Mouse (Mus musculus): ENCODE measurements around the gene Lix1.

Gene Lix1

DNA sequence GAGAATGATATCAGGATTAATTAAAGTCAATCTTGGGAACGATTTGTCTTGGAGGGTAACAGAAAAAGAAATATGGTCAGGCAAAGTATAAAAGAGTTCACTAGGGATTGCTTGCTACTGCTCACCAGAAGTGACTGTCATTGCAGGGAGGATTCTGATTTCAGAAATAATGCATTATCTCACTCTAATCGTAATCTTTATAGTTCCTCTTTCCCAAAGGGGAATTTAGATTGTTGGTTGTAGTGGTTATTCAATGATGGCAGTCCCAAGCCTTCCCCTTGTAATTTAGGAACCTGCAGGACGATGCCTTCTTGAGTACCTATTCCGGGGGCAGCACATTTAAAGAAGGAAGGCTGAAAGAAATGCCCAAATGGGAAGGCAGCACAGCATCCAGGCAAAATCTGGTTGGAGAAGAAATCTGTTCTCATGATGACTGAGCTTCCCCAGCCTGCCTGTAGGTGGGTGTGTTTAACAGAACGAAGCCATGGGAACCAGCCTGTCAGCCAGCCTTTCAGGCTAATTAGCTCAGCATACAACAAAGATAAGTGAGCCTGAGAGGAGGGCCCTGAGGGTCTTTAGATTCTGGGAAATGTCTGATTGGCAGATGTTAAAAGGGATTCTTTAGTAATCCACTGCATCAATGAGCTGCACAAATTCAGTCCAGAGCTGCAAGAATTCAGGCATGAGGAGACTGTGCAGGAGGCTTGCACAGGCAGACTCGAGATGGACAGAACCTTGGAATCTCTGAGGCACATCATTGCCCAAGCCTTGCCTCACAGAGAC, at the start of gene Lix1:
Gene Lix1, plus strand, starts transcription at position 451 of the 783 bp plus-strand sequence.
- no peak for DNase-seq (ENCODE audit: low spot score)

DNA sequence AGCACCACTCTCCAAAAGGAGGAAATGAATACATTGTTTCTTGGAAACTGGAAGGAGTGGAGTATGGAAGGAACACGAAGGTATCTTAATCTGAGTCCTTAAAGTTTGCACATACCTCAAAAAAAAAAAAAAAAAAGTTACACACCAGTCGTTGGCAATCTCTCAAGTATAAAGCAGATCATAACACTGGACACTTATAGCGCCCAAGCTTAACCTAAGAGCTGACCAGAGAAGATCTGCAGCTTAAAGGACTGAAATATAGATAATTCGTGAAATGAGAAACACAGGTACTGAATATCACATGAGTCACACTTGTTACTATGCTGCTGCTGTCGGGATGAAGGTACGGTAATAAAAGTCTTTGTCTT, 28.9 kb upstream of the Lix1 start:
- DNase-seq (ENCODE audit: low spot score) = no peak

DNA sequence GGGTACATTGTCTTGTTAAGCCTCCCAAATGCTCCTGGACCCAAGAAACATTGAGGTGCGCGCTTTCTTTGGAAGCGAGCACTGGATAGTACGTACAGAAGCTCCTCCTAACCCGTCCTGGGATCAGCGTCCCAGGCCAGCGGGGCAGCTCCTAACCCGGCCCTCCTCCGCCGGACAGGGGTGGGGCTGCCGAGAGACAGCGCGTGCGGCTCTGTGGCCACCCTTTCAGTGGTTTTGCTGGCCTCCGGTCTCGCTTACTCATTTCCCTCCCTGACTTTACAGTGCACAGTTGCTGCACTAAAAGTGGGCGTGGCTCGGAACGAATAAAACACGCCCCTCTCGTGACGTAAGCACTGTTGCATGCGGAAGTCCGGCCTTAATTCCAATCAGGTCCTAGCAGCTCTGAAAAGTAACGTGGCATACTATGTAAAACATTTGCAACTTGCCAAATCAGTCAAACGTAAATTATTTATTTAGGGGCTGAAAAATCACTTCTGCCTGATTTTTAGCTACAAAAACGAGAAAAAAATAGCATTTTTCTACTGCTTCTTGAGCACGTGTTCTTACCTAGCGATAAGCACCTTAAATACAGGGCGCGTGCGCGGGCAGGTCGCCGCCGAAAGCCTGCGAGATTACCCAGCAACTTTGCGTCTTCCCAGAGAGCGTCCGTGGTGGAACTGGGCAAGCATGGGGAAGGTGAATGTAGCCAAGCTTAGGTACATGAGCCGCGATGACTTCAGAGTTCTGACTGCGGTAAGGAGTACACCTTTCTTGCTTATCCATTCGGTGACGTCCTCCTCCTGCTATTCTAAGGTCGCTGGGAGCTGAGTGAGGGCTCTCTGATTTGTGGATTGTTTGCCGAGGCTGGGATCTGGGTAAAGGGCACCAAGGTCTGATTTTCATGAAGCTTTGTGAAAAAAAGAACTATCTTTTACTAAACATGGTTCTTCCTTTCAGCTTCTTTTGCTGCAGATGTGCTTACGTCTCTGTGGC, 28.3 kb upstream of the Lix1 start, which contains the start of gene Riok2:
Gene Riok2, plus strand, starts transcription at position 392 of the 993 bp plus-strand sequence.
- peak; percentile 69 for DNase-seq (ENCODE audit: low spot score)

DNA sequence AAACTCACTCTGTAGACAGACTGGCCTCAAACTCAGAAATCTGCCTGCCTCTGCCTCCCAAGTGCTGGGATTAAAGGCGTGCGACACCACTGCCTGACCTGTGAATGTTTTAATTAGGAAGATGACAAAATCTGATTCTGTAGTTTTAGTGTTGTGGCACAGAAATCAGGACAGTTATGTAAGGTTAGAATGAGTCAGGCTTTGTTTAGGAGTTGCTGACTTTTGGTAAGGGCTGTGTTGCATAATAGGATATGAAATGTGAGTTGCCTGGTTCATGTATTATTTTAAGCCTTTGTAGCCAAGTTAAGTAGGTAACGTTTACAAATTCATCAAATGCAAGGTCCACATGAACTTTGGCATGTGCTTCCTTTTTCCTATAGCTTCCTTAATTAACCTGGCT, 26.9 kb upstream of the Lix1 start:
- DNase-seq (ENCODE audit: low spot score) = no peak

DNA sequence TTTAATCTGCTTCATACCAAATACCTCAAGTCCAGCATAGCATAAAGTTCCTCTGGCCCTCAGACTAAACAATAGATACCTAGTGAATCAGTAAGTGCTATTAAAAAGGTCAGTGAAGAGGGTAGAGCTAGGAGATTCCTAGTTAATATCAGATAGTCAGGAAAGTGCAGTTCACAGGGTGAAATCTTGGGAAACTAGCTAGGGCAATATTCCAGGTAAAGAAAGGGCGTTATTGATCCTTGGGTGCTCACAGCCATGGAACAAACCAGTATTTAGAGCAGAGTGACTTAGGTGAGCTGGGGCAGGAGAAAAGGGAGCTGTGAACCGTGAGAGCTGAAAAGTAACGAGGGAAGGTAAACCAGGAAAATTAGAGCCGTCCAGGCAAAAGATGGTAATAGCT, 18.8 kb upstream of the Lix1 start:
- DNase-seq (ENCODE audit: low spot score) = no peak

DNA sequence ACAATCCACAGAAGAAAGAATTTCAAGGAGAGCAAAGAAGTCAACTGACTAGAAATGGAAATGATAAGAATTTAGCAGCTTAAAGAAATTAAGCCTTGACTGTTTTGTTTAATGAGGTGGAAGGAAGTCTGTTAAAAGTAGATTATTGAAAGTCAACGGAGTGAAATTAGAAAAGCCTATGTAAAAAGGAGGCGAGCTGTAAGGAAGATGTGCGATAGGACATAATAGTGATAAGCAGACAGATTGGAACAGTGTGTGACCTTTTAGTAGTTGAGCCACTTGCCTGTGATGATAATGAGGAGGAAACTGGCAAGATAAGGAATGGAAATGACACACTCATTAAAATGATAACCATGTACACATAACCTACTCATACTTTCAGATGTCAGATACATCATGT, 18.0 kb upstream of the Lix1 start:
- DNase-seq (ENCODE audit: low spot score) = no peak

DNA sequence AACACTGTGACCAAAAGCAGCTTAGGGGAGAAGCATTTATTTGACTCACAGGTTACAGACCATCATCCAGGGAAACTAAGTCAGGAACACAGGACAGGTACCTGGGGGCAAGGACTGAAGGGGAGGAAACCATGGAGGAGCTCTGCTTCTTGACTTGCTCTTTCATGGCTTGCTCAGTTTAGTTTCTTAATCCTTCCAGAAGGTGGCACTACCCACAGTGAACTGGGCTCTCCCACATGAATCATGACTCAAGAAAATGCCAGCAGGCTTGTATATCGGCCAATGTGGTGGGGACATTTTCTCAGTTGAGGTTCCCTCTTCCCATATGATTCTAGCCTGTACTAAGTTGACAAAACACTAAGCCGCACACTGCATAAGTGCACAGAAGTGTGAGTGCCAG, 16.4 kb upstream of the Lix1 start:
- no peak for DNase-seq (ENCODE audit: low spot score)

DNA sequence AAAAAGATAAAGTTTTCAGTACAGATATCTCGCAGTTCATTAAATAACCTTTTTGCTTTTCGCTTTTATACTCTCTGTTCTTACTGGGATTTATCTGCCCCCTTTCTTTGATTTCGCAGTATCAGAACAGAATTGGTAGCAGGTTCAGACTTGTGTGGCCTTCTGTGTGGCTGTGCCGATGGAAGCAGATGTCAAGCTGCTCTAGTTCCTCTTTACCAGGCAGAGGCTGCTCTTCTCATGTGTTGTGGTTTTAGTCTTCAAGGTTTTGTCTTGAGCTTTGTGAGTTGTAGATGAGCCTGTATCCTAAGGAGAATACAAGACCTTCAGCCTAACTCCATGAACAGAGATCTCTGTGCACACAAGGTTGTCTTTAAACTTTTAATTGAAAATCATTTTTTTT, 10.6 kb upstream of the Lix1 start:
- no peak for DNase-seq (ENCODE audit: low spot score)

DNA sequence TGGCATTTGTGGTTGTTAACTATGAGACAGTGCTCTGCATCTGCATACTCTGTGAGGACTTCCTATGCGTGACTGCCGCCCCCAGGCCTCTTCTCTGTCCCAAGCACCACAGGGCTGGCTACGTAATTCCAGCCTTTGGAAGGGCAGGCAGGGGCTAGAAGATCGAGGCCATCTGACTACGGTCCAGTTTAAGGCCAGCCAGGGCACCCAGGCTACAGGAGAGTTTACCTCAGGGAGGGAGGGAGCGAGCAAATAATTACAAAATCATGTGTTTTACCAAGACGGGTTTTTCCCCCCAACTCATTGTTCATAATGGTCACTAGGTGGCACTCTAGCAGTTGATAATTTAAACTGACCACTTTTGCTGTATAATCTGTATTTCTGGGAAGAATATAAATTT, 9.6 kb upstream of the Lix1 start:
- no peak for DNase-seq (ENCODE audit: low spot score)

DNA sequence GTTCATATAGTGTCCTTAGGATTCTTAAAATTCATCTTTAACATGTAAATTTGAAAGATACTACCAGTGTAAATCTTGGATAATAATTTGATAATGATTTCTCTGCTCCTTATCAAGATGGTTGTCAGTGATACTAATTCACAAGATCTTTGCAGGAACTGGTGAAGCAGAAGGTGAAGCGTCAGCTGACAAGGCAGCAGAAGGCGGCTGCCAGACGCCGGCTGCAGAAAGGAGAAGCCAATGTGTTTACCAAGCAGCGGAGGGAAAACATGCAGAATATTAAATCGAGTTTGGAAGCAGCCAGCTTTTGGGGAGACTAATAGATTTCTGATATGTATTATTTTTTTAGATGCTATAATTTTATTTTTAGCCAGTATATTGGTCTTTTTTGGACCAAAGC, 9.2 kb upstream of the Lix1 start:
- DNase-seq (ENCODE audit: low spot score) = no peak

DNA sequence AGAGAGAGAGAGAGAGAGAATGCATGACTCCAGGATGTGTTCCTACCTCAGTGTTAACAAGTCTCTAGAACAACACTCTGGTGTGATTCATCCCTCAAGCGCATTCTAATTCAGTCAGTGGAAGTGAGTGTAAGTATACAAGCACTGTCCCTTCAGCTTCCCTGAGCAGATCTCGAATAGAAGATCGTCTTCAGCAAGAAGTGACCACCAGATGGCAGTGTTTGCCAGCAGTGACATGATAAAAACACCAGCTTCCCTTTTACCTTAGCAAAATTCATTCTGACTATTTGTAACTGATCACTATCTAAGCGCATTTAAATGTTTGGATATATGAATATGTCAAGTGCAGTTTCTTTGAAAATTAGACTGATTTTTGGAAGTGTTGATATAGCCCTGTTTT, 8.1 kb upstream of the Lix1 start:
- DNase-seq (ENCODE audit: low spot score) = no peak

DNA sequence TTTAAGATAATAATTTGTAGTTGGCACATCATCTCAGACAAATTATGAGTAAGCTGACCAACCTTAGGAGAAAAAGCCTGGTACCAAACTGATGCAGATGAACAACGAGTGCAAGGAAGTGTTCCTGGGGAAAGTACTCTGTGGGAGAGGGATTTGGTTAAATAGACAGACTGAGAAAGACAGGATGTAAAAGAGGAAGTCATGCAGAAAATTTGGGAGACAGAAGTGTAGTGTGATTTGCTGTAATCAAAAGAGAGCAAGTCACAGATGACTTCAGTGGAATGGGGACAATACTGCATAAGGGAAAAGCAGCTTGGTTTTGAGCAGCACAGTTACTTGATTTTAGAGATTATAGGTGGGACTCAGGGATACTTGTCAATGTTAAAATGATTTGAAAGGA, 5.6 kb upstream of the Lix1 start:
- DNase-seq (ENCODE audit: low spot score) = no peak

DNA sequence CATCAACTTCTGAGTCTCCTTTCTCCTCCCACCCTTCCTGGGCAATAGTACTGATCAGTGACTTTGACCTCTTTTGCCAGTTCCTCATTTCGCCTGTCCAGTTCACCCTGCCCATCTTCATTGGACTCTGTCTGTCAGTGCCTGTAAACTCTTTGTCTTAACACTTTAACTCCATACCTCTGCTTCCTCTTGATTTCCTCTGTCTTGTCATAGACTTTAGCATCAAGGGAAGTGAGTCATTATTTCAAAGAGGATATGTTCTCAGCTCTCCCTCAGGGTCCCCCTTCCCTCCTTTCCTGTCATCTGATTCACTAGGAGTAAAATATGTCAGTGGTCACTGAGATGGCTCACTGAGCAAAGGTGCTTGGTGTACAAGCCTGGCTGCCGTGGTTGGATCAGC, 3.8 kb upstream of the Lix1 start:
- no peak for DNase-seq (ENCODE audit: low spot score)

DNA sequence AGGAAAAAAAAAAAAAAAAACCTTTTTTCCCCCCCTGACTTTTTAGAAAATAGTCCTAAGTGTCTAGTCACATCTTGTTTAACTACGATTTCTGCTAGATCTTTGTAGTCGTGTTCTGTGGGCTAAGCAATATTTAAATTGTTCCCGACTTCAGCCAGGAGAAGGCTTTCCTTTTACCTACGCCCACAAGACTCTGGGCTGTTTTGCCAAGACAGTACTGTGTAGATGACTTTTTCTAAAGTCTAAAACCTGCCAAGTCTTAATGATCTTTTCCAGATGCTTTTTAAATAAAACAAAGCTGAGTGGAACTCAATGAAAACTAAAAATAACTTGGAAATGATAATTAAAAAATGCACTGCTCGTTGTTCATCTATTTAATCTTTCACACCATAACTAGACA, 566 bp downstream of the Lix1 start:
- DNase-seq (ENCODE audit: low spot score) = no peak

DNA sequence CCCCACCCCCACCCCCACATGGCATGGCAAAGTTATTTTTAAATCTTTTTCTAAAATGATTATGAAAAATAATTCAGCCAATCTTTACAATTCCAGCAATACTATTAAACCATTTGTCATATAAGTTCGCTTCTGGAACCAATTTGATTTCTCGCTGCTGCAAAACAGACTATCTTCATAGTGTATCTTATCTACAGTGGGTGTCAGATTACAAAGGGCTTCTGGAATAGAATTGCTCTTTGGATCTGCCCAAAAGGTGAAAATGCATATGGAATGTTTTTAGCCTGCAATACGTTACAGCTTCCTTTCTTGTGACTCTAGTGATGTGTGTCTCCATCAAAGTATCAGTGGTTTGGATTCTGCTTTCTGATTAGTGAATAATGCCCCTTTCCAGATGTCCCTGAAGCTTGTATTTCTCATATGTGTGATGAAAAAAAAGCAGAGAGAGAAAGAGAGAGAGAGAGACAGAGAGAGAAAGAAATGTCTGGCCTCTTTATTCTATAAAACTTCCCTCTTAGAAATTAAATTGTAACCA, 1.2 kb downstream of the Lix1 start:
- DNase-seq (ENCODE audit: low spot score) = no peak

DNA sequence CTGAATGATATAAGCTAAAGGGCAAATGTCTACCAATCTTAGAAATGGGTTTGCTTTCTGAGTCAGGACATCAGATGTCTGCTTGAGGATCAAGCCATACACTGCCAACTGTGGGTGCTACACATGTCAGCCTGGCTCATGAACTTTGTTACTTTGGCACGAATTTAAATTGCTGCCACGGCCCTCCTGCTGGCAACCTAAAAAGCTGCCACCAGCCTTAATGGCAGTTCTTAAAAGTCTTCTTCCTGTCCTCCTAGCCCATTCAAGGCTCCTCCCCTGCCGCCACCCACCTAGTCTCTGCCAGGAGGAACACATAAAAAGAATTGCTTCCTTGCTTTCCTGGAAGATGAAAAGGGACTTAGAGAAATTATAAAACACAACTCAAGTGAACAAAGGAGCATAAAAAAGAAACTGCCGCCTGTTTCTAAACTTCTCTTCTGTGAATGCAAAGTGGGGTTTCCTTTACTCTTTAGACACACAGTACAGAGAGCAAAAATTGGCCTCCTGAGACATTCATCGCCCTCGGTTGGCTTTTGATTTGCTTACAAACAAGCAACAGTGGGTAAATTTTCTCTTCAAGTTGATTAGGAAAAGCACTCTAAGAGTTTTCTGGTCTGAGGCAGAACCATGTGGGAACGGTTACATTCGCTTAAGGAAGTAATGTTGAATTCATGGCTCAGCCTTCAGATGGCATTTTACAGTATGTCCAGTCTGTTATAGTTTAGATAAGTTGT, 2.5 kb downstream of the Lix1 start:
- DNase-seq (ENCODE audit: low spot score) = no peak

DNA sequence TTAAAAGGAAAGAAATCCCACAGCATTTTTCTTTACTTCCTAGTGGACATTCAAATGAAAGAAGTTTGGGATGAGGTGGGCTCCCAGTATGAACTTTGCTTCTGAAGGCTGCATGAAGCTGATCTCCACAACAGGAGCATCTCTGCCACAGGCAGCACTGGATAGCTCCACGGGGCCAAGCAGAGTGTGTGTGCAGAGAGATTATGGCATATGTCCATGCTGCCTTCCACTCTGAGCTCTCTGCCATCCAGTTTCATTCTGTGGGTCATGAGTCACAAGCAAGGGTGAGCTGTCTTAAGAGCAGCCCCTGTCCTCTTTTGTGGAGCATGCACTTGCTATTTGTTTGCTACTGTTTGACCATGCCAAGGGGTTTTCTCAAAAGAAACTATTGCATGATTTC, 3.1 kb downstream of the Lix1 start:
- no peak for DNase-seq (ENCODE audit: low spot score)

DNA sequence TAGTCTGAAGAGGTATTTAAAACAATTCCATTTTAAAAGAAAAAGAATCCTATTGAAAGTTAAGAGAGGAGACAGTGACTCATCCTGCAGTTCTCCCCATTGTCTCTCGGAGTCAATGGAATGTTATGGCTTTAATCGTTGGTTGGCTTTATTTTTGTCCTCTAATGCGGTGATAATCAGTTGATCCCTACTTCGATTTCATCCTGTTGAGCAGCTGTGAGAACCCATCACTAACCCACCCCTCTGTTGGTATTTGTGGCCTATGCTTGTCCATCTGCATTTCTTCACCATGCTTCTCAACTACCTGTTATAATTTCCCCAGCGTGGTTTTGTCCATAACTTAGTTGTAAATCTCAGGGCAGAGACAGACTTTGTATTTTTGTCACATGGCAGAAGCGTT, 5.7 kb downstream of the Lix1 start:
- no peak for DNase-seq (ENCODE audit: low spot score)

DNA sequence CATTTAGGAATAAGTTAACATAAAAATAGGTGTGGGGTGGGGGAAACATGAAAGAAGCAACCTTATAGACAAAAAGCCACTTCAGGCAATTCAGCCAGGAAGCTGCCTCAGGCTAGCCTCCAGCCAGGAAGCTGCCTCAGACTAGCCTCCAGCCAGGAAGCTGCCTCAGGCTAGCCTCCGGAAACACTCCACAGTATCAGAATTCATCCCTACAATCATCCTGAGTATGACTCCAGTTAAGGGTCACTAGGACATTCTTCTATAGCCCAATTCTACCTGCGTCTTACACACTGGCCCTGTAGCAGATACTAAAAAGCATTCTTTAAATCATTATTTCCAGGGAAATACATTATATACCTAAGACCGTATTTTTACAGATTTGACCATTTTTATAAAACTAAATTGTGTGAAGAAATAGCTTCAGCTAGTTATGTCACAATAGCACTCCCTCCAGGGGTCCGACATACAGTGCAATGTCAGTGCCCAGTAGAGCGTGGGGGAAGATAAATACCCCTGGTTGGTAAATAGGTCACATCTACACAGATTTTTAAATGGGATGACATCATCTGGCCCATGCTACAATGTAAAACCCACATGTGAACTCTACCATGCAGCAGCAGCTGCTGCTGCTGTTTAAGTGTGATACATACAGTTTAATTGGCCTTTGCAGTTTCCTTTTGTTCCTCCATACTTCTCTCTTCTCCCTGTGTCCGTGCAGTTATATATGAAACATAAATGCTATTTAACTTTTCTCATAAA, 6.4 kb downstream of the Lix1 start:
- DNase-seq (ENCODE audit: low spot score) = no peak

DNA sequence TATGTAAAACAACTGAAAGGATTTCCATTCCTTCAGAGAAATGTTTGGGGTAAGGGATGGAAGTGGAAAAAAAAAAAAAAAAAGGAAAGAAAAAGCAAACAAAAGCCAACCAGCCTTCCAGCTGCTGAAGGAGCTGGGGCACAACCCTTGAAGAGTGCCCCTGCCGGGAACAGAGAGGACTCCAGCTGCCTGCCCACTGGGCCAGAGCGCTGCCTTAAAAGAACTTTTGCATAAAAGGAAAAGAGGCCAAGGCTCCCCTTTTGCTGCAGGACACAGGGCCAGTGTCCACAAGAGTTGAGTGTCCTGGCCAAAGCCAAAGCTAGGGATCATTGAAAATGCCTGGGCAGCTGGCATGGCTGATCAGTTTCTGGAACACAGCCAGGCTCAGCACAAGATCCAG, 7.1 kb downstream of the Lix1 start:
- no peak for DNase-seq (ENCODE audit: low spot score)

DNA sequence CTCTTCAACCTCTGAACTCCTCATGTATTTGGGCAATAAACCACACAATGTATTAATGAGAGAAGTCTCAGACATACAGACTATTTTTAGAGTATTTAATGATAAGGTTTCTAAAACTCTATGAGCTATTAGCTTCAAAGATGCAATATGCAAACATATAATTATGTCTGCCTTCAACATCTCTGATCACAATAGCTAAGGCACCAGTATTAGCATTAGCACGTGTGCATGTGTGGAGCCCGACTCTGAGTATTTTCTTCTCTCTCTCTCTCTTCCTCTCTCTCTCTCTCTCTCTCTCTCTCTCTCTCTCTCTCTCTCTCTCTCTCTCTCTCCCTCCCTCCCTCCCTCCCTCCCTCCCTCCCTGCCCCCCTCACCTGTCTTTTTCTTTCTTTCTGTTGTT, 9.0 kb downstream of the Lix1 start:
- no peak for DNase-seq (ENCODE audit: low spot score)

DNA sequence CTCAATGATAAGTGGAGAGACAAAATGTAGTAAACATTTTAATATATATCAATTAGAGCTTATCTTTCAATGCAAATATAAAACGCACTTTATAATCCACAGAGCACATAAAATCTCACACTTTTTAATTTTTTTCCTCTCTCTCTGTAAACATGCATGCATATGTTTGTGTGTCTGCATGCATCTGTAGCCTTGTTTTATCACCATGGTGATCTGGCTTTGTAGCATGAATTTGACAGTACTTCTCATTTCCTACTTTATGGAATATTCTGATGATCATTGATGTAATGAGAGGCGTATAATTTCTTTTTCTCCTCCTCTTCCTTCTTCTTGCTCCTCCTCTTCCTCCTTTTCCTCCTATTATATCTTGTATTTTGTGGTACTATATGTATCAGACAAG, 9.7 kb downstream of the Lix1 start:
- DNase-seq (ENCODE audit: low spot score) = no peak

Measured in urinary bladder, postnatal 10 days (tissue).